Mouse (Mus musculus): ENCODE data around the gene Phactr1.

Gene Phactr1

DNA sequence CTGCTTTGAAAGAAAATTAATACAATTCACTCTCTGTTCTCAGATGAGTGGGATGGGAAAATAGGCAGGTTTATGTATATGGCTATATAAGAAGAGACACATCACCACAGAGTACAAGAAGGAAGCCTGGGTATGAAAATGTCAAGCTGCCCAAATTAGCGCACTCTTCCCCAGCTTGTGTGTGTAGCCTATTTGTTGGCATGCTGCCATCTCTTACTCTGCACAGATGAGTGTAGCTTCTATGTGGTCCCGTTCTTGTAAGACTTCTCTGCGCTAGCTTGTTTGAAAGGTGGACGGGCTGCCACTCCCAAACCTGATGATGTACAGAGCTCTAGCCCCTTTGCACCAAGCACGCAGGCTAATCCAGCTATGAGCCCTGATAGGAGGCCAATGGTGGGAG is 78.7 kb downstream of the Phactr1 start:
- DNase-seq (ENCODE audit: low spot score in 2 of 2), result no peak

DNA sequence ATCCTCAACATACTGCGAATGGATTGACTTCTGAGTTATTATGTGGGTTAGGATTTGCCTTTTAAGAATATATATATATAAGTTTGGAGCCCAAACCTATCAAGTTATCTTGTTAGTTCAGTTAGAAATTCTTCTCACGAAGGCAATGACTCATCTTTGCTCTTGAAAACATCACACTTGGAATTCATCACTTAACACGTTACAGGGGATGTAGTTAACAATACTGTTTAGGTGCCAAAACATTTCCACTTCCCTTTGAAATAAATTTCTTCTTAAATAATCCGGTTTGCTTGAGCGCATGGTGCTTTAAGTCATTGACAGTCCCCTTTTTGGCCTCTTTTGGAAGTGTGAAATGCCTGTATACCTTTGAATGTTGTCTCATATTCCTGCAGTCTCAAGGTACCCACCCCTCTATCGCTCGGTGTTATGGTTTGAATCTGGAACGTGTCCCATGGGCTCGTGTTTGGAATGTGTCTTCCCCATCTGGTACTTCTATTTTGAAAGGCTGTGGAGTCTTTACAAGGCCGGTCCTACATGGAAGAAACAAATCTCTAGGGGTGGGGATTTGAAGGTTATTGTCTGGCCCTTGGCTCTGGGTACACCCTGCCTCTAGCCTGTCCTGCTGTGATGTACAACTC is 80.6 kb downstream of the Phactr1 start:
- no peak for DNase-seq (ENCODE audit: low spot score in 2 of 2)

DNA sequence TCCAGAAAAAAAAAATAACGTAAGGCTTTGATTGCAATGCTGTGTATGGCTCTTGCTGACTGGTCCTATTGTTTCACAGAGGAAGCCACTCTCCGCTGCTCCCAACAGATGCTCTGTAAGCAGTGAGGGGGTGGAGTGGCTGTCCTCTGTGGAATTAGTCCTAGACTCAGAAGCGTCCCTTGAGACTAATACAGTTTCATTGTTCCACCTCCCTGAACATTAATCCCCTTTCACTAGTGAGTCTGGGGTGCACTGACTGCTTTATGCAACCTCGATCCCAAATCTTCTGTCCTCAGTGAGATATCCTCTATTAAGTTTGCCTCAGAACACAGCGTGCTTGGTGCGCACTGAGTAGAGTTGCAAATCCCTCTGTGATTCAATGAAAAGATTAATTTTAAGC is 91.9 kb downstream of the Phactr1 start:
- DNase-seq (ENCODE audit: low spot score in 2 of 2), result no peak

- DNase-seq (ENCODE audit: low spot score in 2 of 2), result no peak
Measured at GRCm38 (mm10) chr13:42774040-42774439, 93.6 kb downstream of the Phactr1 start.

- DNase-seq (ENCODE audit: low spot score in 2 of 2), result no peak
Measured at GRCm38 (mm10) chr13:42782151-42782550, 101.7 kb downstream of the Phactr1 start.

DNA sequence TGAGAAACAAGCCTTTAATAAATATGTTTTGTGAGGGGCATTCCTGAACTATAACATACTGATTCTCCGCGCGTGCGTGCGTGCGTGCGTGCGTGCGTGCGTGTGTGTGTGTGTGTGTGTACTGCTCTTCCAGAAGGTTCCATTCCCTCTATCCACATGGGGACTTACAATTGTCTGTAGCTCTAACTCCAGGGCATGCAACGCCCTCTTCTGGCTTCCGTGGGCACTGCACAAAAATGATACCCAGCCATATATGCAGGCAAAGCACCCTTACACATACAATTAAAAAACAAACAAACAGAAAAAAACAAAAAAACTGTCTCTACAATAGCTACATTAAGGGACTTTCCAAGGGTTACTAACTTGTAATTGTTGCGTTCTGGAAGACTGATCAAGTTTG is 108.8 kb downstream of the Phactr1 start:
- no peak for DNase-seq (ENCODE audit: low spot score in 2 of 2)

GRCm38 (mm10) chr13:42792279-42792678 is 111.9 kb downstream of the Phactr1 start:
- no peak for DNase-seq (ENCODE audit: low spot score in 2 of 2)

DNA sequence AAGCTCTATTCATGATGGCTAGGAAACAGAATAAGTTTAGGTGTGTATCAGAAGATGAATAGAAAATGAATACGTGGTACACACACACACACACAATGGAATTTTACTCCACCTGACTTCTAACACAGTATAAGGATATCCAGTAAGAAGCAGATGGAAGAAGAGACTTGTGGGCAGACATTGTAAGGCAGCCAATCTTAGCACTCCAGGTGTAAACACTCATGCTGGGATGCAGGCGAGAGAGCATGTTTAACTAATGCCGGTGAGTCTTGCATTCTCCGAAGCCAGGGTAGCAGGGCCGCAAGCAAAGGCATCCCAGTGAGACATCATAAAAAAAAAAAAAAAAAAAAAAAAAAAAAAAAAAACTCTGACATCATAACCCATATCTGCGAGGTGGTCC is 120.1 kb downstream of the Phactr1 start:
- no peak for DNase-seq (ENCODE audit: low spot score in 2 of 2)

DNA sequence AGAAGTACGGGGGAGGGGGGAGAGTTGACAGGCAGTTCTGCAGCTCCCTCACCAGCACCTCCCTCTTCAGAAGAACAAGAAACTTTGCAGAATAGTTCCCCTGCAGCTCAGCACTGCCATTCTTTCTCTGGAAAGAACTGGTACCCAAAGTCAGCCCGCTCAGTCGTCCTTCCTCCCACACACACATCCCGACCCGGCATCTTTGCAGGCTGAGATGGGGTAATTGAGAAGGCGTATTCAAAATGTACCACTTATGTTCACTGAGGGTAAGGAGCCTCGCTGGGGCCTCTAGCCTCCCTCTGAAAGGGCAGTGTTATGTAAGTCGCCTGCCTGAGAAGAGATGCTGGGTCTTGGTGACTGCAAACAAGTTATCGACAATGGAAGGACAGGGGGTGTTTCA is 123.9 kb downstream of the Phactr1 start:
- no peak for DNase-seq (ENCODE audit: low spot score in 2 of 2)

DNA sequence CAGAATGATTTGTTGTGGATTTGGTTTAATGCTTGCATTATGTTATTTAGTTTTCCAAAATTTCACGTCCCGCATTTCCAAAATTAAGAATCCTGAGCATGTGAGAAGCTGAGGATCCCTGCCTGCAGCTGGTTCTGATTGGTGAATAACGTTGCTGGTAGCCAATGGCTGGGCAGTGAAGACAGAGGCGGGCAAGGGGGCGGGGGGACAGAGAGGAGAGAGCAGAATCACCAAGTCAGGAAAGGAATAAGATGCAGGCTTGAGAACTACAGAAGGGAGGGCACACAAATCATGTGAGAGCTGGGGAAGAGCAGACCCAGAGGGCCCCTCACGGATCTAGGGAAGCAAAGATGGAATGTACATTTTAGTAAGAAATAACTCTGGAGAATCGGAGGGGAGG is 132.3 kb downstream of the Phactr1 start:
- DNase-seq (ENCODE audit: low spot score in 2 of 2), result no peak

DNA sequence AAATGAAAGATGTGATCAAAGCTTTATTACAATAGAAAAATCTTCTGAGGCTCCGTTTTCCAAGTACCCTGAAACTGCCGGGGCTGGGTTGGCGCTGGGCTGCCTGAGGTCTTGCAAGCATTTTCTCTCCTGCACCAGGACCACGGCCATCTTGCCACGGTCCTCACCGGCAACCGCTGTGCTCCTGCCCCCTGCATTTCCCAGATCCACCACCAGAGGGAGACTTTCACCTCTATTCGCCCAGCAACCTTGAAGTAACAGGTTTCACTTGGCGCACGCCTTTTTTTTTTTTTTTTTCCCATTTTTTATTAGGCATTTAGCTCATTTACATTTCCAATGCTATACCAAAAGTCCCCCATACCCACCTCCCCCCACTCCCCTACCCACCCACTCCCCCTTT is 138.0 kb downstream of the Phactr1 start:
- peak; percentile 16 to 47 for DNase-seq (ENCODE audit: low spot score in 2 of 2)

GRCm38 (mm10) chr13:42820513-42820912 is 140.1 kb downstream of the Phactr1 start:
- no peak for DNase-seq (ENCODE audit: low spot score in 2 of 2)

DNA sequence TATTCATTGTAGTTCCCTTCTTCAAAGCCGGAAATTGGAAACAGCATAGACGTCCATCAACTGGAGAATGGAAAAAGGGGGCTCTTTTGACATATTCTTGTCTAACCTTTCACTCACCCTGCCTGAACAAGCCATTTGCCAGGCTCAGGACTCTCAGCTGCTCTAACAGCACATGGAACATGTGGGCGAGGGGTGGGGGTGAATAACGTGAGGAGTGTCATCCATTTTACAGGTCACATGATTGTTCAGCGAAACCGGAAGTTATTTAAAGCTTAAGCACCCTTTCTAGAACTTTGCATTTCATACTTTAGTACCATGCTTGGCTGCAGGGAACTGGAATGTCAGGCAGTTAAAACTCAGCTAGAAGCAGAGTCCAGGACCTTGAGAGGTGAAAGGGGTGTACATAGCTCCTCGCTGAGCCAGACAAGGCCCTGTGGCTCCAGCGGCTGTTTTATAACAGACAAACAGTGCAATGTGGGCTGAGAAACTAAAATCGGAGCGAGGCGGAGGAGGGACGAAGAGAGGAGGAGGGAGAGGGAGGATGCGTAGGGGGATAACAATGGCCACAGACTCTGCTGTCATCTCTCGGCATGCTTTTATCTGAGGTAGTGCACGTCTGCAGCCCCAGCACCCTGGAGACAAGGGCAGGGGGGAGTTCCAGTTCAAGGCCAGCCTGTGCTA is 141.1 kb downstream of the Phactr1 start:
- no peak for DNase-seq (ENCODE audit: low spot score in 2 of 2)

DNA sequence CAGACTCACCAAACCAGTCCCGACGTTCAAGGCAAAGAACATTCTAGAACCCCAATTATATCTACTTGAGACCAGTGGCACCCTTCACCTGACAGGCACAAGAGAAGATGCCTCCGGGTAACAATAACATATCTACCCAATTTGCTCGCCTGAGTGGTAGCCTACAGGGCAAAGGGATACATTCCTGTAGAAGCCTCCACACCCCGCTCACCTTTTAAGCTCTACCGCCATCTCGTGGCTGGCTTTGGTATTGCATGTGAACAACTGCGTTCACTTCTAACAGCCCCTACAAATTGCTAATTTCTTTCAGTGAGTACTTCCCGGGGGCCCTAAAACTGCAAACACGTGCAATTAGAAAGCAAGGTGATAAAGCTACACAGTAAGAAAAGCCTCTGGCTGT is 142.1 kb downstream of the Phactr1 start:
- peak; percentile 33 to 50 for DNase-seq (ENCODE audit: low spot score in 2 of 2)

- no peak for DNase-seq (ENCODE audit: low spot score in 2 of 2)
Measured at GRCm38 (mm10) chr13:42823875-42824274, 143.5 kb downstream of the Phactr1 start.

GRCm38 (mm10) chr13:42826602-42827001 is 146.2 kb downstream of the Phactr1 start:
- peak in 1 of 2 experiments; percentile 17 for DNase-seq (ENCODE audit: low spot score in 2 of 2)

DNA sequence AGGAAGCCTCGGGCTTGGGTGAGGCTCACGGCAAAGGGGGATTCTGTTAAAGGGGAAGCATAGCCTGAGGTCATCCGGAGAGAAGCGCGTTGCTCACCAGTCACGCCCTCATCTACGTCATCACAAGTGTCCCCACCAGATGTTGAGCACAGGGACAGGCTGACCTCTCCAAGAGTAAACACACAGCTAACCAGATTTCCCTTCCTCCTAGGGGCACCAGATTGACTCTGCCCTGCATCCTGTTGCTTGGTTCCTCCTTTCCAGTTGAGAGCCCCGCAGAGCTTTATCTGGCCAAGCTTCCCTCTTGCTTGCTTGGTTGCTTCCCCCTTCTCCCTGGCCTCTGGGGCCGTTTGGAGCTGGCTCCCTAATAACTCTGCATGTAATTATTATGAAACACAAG is 148.6 kb downstream of the Phactr1 start:
- peak in 1 of 2 experiments; percentile 8 for DNase-seq (ENCODE audit: low spot score in 2 of 2)

DNA sequence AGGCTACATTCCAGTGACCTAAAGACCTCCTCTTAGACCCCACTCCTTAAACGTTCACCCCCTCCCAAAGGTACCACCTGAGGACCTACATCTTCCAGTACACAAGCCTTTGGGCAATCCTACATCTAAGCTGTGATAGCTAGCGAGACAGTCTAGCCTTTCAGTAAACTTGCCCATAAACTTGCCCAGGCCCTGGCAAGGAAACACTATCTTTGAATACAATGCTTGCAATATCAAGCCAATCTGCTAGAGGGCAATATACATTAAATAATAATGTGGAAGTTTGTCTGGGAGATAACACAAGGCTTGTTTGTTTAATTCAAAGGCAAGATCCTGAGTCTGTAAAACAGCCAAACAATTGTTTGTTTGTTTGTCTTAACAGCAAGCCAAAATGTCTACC is 155.0 kb downstream of the Phactr1 start:
- DNase-seq (ENCODE audit: low spot score in 2 of 2), result no peak

DNA sequence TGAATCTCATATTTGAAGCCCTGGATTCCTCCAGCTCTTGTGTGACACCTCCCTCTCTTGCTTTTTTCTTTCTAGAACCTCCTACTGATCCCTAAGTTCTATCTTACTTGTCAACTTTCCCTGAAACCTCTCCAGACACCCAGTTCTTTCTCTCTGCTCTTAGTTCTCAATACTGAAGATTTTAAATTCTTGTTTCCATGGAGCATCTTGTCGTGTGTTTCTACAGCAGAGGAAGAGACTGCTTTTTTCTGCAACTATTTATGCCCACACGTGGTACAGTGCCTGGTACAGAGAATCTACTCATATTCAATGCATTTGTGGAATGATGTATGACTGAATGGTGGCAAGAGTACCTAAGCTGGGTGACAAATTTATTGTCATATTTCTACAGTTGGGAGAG is 158.9 kb downstream of the Phactr1 start:
- no peak for DNase-seq (ENCODE audit: low spot score in 2 of 2)

DNA sequence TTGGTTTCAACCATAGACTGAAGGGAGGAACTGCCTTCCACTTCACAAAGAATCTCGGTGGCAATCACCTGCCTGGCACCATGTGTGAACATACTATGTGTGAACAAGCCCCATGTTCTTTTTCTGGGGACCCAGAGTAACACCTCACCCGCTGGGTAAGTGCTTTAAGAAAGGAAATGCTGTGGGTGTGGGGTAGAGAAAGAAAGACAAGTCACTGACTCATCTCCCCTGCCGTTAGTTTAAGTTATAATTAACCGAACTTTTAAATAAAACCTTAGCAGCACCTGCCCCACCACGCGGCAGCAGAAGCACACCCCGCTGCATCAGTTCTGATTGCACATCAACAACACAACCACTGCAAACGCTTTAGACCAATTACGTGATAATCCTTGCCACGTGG is 171.7 kb downstream of the Phactr1 start:
- no peak for DNase-seq (ENCODE audit: low spot score in 2 of 2)

- DNase-seq (ENCODE audit: low spot score in 2 of 2), result no peak
Measured at GRCm38 (mm10) chr13:42853900-42854595, 173.6 kb downstream of the Phactr1 start.

GRCm38 (mm10) chr13:42866162-42866941 is 185.9 kb downstream of the Phactr1 start:
- DNase-seq (ENCODE audit: low spot score in 2 of 2), result peak in 1 of 2 experiments; percentile 9
